Mouse (Mus musculus): Measurements from ENCODE around the gene Gm3415.
"Not testable (repeated sequence)": the region's sequence is repeated elsewhere in the genome, so short reads cannot be mapped to it uniquely, and the experiment has no call there.

Gm3415 gene

DNA sequence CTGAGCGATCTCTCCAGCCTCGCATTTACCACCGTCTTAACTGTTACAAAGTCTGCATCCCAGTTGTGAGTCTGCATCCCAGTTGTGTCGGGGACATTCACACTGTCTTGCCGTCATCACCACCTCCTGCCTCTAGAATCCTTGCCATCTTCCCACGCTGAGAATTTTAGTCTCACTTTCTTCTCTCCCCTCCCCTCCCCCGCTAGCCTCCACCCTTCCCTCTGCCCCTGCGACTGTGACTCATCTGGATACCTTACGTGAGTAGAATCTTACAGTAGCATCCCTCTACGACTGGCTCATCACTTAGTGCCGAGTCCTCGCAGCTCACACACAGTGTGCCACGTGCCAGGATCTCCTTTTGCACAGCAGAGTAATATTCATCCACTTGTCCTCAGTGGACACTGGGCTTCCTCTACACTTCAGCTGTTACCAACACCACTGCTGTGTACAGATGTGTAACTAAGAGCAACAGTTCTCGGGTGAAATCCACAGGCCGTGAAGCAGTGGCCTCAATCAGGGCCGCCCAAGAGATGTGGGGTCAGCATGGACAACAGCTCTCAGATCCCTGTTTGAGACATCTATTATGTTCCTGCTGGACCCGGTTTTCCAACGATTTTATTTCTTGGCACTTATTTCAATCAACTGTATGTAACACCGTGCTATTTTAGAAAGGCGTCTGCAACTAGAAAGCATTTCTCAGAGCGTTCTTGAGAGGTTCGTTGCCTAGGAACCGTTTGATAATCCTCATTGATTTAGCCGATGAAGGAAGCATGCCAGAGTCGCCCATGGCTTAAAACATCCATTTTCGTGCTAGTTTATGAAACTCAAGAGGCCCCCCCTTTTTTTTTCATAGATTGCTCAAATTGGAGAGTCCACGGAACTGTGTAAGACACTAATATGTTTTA, 42.5 kb downstream of the Gm3415 start:
- no peak for ATAC-seq (ENCODE audit: insufficient number of reproducible peaks, low FRiP score, low TSS enrichment)

DNA sequence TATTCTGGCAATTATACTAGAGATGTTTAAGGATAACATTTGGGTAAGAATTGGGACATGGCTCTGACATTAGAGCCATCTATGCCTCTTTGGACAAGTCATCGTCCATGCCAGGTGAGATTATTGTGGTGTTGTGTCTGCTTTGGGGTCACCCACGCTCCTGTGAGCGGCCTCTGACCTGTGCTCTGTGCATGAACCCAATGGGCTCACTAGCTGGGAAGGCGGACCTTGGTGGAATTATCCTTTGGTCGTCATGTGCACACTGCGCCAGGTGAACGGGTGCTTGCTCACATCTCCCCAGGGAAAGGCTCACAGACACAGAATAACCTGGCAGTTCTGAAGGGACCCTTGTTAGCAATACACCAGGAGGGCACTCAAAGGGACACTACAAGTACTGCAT, 43.3 kb downstream of the Gm3415 start:
- not testable (repeated sequence) for ATAC-seq (ENCODE audit: insufficient number of reproducible peaks, low FRiP score, low TSS enrichment)

DNA sequence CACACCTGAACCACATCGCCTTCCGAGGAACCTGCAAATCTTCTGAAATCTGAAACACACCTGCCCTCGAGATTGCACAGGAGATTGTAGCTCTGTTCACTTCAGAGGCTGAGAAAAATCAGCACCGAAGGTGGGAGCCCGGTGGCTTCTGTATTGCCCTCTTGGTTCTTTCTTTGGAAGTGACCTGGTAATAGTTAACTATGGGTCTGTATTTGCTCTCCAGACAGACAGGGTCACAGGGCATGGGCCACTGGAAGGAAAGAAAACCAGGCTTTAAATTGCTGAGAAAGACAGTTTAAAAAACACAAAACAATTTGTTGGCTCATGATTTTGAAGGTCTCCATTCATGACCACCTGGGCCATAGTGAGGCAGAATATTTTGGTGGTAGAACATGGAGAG, 44.0 kb downstream of the Gm3415 start:
- ATAC-seq (ENCODE audit: insufficient number of reproducible peaks, low FRiP score, low TSS enrichment) = no peak

DNA sequence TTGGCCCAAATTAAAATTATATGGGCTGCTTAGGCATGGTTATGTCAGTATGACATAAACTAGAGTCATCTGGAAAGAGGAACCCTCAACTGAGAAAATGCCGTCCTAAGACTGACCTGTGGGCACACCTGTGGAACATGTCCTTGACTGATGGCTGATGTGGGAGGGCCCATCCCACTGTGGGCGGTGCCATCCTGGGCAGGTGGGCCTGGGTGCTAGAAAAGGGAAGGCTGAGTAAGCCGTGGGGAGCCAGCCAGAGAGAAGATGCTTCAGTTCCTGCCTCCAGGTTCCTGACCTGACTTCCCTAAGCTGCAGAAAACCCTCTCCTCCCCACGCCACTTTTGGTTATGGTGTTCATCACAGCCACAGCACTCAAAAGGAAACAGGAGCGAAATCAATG, 50.3 kb downstream of the Gm3415 start:
- no peak for ATAC-seq (ENCODE audit: insufficient number of reproducible peaks, low FRiP score, low TSS enrichment)

DNA sequence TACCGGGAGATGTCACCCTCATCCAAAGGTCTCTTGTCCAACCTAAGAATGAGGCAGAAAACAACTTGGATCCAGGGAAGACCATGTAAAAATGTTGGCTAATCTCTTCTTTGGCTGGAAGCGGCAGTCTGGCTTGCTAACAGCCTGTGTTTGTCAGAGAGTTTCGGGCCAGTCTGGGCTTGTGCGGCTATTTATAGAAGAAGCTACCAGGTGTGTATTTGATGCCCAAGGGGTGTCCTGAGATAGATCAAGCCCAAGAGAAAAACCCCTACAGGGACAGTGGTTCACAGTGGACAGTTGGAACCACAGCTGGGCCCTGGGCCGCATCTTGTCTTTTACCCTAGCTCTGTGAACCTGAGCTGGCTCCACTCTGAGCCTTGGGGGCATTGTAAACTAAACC, 51.0 kb downstream of the Gm3415 start:
- no peak for ATAC-seq (ENCODE audit: insufficient number of reproducible peaks, low FRiP score, low TSS enrichment)

DNA sequence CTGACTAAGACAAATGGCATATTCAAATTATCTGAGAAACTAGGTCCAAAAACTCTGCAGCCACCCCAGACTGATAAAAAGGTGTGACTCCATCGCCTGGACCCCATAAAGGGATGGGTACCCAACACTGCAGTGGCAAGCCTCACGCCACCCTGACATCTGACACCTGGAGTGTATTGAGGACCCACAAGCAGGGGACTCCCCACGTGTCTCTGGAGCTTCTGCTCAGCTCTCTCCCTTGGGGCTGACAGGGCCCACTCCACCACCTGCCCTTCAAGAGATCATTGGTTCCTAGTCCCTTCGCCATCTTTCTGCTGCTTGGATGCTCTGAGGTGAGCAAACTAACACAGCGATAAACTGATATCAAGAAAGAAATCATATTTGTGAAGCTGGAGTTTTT, 51.9 kb downstream of the Gm3415 start:
- no peak for ATAC-seq (ENCODE audit: insufficient number of reproducible peaks, low FRiP score, low TSS enrichment)

All from cerebellum, adult (tissue).